Mouse (Mus musculus) heart, postnatal 25 days (tissue): ENCODE data around the gene Samd7. TPM values are rescaled to one million over a fixed set of nuclear protein-coding genes. Genes with fewer than 3 reads are reported as not detected.

ENCODE experiments used
- total RNA-seq, 2 experiments: library from RNA; stranded (reverse); gene quantifications; 2 replicates each; pipeline ENCODE4 v1.2.3; 2021

The Samd7 gene
- total RNA-seq, 2 experiments from 2014 or later = not detected

Other genes starting within 250 kb of the Samd7 start
- gene Mecom, start 198.3 kb upstream of the Samd7 start, total RNA-seq = 10 to 100 TPM; 18.6 to 21.2 TPM
- gene Actrt3, start 146.4 kb upstream of the Samd7 start, total RNA-seq = not detected
- gene Mynn, start 144.2 kb upstream of the Samd7 start, total RNA-seq = 10 to 100 TPM; 16.4 to 18.1 TPM
- gene Lrriq4, start 101.8 kb upstream of the Samd7 start, total RNA-seq = not detected
- not detected for gene Lrrc34, start 98.4 kb upstream of the Samd7 start, total RNA-seq
- under 1 TPM; 0.17 to 0.39 TPM for gene Lrrc31, start 46.5 kb upstream of the Samd7 start, total RNA-seq
- gene Sec62, start 46.6 kb downstream of the Samd7 start, total RNA-seq = 10 to 100 TPM; 39.3 to 41.5 TPM
- gene Gpr160, start 109.7 kb downstream of the Samd7 start, total RNA-seq = 1 to 10 TPM in 1 of 2 experiments, under 1 TPM in 1; 0.99 to 1.0 TPM
- 10 to 100 TPM; 15.0 to 18.2 TPM for gene Phc3, start 223.1 kb downstream of the Samd7 start, total RNA-seq
- gene Prkci, start 249.5 kb downstream of the Samd7 start, total RNA-seq = 10 to 100 TPM; 13.4 to 18.5 TPM